Mouse (Mus musculus) activated CD4-positive, CD25-positive, alpha-beta regulatory T cell, adult 4 months (primary cell): ENCODE measurements around the gene Actrt2. TPM values are rescaled to one million over a fixed set of nuclear protein-coding genes. Genes with fewer than 3 reads are reported as not detected.

ENCODE experiments used
- ATAC-seq: one replicate; pipeline ENCODE4 v1.8.0; 2017
- polyA plus RNA-seq, 2 experiments: library from polyadenylated mRNA; unstranded; fragments of 100-300 nt; shearing (Covaris generic); gene quantifications; one replicate each; pipeline ENCODE4 v1.2.1; 2017

The Actrt2 gene
- polyA plus RNA-seq = not detected

DNA sequence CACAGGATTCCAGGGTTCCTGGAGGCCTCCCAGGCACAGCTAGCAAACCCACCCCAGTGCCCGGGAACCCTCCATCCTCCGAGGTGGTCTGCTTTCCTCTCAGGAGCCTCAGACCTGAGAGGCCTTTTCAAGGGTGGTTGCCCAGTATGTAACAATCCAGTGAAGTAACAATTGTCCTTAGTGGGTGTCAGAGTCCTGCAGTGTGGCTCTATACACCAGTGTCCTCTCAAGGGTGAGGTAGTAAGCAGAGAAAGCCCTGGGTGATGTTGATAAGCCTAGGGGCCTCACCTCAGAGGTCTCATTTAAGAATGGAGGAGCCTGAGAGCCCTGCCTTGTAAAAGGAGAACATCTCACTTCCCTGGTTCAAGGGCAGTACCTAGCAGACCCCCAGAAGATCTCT lies at the start of gene Actrt2:
Actrt2 (minus strand) TSS at position 101 of the 400 bp plus-strand sequence.
- ATAC-seq = no peak

DNA sequence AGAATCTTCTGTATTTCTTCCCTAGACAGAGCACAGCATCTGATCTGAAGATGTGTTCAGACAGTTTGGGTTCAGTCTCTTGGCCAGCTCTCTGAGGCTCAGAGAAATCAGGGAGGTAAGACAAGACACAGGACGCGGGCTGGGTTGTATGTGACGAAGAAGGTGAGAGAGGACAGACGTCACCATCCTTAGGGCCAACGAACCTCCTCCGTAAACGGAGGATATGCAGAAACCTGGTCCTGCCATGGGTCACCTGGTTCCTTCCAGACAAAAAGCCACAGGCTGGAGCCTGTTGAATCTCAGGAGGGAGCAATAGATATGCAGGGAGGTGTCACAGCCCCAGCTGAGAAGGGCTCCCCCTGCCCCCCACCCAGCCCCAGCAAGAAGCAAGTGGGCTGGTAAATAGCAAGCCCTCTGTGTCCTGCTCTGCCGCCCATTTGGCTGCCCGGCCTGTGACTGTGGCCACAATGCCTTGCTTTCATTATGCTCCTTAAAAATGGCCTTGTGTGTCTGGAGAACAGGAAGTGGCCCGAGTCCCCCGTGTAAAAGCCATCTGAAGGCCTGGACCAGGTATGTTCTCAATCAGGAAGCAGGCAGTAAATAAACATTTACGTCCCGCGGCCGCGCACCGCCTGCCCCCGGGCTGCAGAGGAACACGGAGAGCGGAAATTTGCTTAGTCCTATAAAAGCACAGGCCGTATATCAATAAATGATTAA lies 41.9 kb upstream of the Actrt2 start:
- no peak for ATAC-seq

DNA sequence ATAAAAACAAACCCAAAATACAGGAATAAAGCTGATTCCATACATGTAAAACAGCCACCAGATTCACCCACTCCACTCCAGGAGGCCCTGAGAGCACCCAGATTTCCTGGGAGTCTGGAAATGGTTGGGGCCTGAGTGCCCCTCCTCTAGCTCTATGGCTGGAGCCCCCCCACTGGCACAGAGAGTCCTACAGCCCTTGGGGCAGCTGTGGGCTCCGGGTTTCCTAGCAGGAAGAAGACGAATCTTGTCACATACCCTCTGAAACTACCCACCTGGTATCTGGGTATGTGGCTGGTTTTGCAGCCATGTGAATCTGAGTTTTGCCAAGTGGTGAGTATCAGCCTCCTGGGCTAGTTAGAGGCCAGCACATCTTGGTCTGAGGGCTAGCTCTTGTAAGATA lies 41.1 kb upstream of the Actrt2 start:
- no peak for ATAC-seq

DNA sequence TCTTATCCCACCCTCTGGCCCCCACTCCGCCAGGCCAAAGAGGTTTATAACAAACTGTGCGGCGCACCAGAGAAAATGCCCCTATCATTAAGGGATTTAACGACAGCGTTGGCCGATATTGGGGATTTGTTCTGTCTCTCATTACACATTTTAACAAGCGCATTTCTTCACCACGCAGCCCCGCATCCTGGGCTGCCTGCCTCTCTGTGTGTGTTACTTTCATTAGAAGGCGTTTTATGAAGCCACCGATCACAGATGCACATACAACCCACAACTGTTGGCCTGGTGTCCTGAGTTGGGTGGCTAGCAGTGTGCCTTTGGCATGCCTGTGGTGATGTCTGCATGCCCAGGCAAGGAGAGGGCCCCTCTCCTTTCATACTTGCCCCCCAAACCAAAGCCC lies 40.6 kb upstream of the Actrt2 start:
- no peak for ATAC-seq

DNA sequence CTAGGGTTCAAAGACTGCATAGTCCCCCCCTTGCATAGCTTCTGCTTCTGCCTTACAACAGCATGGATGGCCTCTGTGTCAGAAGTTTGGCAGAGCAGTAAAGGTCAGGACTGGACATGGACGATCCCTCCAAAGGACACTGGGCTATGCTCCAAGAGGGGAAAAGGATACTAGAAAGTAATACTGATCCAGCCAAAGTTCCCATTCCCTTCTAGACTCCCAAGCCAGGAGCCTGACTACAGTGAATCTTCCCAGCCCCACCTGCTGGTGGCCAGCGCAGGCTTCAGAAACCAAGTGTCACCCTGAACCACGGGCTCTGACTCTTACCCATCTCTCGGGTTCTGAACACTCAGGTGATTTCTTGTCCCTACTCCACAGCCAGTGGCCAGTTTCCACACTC lies 39.9 kb upstream of the Actrt2 start:
- ATAC-seq = no peak

DNA sequence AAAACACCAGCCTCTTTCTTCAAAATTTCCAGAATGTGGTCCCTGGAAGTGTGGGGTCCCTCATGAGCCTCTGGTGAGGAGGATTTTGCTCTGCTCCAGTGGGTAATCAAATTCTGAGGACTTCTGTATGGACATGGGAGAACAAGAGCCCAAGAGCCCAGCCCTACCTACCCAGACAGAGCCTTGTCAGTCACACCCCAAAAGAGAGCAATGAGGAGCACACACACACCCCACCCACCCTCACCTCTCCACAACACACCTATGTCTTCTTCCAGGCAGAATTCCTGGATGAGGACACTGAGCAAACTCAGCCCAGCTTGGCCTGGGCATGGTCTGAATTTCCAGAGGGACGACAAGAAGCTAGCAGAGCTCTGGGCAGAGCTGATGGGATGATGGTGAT lies 38.8 kb upstream of the Actrt2 start:
- ATAC-seq = no peak

DNA sequence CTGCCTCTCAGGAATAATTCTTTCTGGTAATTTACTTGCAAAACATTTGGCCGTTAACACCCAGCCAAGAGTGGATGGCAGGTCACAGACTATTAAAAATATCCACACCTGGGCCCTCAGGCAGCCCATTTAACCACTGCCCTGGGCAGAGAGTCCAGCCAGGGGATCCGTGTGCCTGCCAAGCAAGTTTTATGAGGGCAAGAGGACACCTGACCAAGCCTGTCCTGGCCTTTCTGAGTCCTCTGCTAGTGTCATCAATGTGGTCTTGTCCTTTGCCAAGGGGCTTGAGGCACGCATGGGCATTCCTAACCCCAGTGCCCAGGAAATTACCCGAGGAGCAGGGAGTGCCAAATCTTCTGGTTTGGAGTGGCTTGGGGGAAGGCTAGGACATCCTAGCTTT lies 38.0 kb upstream of the Actrt2 start:
- no peak for ATAC-seq

DNA sequence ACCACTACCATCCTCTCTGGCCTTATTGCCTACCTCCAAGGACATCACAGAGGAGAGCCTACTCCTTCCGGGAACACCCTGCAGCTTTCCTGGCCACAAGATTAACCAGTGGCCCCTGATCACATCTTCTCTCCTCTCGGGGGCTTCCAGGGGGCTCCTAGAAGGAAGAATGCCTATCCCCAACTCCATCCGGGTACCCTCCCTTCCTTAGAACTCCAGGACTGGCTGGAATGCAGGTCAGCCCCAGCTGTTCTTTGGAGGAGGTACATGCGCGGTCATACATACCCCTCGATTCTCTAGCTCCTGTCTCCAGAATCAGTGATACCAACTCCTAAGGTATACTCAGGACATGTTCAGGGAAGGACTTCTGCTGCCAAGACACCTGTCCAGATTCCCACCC lies 37.4 kb upstream of the Actrt2 start:
- no peak for ATAC-seq

DNA sequence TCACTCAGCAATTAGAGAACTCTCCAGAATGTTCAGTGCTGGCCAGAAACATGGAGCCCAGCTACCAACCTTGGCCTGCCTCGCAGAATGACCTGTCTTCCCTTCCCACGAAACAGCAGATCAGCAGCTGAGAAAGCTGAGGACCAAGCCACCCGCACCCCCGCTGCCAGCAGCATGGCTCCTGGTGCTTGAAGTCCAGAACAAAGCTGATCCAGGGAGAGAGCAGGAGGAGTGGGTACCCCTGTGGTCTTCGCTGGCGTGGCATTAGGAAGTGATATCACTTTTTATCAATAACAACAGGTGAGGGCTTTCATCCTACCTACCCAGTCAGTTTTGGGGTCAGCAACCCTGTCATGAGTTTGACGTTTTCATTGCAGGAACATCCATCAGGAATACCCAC lies 36.9 kb upstream of the Actrt2 start:
- ATAC-seq = no peak

DNA sequence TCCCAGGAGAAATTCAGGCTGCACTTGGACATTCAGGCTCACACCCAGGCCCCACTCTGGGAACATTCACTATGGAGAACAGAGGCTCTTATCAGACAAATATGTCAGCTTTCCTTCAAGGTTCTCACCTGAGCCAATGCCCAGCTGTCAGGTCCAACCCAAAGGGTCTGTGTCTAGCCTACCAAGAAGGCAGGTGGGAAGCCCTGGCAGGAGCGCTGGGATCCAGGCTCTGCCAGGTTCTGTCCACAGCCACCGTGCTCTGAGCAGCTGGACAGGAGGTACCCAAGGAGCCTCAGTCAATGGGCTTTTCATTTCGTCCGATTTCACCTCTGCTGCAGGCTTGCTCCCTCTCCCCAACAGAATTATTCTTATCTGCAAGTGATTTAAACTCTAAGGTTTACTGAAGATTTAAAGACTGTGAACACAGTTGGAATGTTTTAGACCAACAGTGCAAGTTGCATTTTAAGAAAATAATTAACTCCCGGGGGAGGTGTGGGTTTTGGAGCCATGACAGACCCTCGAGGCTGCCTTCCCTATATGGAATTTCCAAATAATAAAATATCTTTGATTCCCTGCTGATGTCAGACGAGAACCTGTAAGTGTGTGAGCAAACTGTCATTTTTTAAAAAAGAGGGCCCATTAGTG lies 35.9 kb upstream of the Actrt2 start:
- no peak for ATAC-seq

DNA sequence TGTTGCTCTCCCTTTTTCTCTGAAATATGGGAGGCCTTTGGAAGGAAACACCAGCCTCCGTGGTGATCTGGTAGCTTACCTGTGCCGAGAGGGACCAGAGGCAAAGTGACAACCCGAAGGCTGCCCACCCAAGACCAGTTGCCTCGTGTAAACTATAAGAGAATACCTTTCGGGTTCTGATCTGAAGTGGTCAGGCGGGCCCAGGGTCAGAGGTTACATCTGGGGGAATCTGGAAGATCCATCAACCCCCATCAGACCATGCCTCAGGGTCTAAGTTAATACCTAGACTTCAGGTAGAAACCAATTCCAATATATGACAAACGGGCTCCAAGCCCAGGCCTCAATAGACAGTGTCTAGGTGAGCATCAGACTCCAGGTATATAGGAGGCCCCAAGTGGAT lies 35.3 kb upstream of the Actrt2 start:
- ATAC-seq = no peak

DNA sequence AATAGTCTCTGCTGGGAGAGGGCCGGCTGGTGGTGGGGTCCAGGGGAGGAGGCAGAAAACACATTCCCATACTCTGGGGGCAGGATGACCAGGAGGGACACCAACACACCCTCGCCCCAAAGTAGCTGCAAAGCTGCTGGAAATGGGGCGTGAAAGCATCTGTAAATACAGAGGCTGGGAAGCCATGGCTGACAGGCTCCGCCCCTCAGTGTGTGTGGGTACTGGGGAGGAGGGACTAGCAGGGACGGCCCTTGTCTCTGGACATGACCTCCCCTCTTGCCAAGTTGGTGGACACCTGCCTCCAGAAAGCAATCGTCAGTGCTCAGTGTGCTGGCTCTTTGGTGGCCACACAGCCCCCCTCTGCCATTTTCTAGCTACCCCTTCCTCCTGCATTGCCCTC lies 34.5 kb upstream of the Actrt2 start:
- no peak for ATAC-seq

DNA sequence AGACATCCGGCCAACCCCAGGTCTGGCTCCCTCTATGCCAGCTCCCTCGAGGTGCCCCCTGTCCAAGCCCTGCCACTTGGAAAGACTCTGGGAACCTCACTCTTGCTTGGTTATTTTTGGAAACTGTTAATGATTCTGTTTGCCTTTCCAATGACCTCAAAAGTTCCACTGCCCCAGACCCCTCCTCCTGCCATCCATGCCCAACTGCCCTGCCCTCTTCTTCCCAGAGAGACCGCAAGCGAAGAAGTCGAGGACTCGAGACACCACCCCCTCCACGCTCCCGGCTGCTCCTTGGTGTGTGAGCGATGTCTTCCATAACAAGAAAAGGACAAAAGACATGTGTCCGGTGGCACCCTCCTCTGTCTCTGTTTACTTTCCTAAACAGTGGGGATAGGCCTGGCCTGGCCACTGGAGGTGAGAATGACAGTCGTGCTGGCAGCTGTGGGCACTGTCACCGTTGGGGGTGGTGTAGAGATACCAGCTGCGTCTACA lies 33.3 kb upstream of the Actrt2 start:
- ATAC-seq = no peak

DNA sequence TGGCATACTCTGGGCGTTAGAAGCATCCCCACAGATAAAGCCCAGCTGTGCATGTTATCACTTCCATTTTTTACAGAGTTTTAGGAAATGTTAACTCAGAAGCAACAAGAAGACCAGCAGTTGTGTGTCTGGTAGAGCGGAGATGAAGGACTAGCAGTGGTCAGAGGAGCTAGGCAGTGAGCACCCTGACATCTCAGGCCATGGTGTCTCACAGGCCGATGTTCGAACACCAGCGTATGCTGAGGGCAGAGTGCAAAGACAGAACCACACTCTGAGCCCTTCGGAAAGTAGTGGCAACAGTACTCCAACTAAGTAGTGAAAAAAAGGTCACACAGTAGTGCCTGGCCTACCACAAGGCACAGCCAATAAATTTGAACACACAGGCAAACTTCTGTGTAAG lies 32.8 kb upstream of the Actrt2 start:
- no peak for ATAC-seq

DNA sequence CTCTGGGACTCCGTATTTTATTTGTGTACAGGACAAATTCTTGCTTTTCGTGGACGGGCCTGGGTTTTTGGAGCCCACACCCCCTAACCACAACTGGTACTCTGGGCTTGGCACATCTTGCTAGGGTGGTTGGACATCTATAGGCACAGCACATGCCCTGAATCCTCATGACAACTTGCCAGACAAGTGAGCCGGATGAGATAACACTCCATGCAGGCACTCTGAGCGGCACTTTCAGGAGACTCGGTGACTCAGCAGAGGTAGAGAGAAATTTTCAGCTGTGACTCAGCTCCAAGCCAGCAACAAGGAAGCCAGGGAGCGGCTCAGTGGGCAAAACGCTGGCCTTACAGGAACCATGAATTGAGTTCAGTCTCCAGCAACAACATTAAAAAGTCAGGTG lies 31.6 kb upstream of the Actrt2 start:
- no peak for ATAC-seq

DNA sequence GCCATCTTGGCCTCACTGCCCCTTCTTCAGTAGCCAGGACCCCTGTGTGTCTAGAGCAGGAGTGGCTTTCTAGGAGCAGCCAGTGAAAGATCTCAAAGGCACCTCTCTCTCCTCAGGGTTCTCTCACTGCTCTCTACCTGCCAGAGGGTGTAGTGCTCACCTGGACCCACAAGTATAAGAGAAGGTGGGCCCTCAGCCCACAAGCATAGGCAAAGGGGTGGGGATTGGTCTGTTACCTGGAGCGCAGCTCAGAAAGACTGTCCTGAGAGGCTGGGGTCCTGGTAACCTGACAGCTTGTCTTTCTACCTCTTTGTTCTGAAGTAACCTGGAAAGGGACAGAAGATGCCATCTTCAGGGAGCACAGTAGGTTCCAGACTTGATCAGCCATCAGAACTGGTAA lies 31.0 kb upstream of the Actrt2 start:
- ATAC-seq = no peak

DNA sequence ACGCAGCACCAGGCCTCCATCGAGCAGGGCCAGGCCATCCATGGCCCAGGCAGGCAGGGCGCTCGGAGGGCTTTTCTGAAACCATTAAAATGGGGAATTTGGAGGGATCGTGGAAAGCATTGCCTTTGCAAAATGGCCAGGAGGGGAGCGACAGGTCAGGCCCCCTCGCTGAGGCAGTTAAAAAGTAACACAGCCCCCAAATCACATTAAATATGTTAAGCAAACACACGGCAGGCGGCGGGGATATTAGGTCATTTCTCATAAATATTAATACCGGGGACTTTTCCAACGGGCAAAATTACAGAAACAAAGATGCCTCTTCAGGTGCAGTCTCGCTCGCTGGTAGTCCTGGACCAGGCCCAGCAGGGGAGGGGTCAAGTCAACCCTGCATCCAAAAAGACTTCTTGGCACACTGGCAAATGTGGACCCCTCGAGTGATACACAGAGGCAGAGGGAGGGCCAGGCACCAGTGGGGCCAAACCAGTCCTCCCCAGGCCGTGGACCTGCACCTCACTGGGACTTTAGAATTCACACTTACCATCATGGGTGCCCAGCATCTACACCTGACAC lies 30.4 kb upstream of the Actrt2 start:
- ATAC-seq = no peak

DNA sequence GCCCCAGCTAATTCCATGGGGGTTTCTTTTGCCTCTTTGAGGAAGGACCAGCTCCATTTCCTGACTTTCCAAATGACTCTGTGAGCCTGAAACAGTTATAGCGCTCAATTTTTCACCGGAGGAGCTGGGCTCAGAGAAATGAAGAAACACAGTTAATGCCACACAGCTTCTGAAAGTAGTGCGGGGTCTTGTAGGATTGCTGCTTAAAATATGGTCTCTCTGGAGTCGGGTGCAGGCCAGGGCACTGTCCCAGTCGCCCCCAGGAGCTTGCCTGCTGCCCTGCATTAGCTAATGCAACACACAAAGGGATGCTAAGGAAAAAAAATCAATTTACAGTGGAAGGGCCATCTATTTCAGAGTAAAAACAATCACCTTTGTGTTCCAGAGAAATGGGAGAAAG lies 29.8 kb upstream of the Actrt2 start:
- no peak for ATAC-seq

DNA sequence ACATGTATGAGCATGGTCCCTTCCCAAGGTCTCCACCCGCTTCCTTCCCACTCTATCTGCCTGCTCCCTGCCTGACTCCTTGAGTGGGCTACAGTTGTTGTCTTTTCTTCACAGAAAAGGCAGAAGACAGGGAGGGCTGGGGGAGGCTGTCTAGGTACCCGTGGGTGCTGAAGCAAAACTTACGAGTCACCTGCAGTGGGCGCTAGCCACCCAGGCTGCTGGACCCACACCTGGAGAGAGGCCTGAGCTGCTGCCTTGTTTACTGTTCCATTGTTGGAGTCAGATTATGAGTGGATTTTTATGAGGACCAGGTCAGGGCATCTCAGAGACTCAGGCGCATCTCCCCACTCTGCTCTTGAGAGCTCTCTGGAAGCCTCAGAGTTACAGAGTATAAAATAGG lies 28.9 kb upstream of the Actrt2 start:
- ATAC-seq = no peak

DNA sequence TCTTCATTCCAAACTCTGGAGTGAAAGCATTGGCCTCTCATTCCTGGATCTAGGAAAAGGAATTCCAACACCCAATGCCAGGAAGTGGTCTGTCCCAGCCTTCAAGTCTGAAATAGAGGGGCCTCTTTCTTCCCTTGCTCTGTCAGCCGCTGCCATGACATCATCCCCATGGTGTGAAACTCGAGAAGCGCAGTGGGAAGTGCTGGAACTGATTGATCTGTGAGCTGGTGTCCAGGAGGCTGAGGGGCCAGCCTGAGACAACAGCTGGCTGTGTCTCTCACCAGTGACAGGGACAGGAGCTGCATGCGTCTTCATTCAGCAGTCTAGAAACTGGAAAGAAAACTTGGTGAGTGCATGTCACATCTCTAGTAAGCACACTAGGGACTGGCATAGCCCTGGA lies 28.5 kb upstream of the Actrt2 start:
- ATAC-seq = no peak

DNA sequence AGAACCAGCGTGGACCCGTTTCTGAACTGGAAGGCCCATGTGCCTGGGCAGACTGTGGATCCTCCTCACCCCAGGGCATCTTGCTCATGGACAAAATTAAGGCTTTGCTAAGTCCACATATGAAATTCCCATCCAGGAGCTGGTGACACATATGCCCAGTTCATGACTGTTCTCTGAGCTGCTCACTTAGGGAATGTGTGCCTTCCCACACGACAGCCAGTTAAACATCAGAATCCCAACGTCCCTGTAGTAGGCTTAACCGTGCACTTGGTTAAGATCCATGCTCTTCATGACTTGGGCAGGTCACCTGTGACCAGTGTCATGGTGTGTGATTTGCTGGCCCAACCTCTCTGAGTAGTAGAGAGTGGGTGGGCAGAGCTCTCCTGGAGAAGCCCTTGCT lies 26.7 kb upstream of the Actrt2 start:
- ATAC-seq = no peak

DNA sequence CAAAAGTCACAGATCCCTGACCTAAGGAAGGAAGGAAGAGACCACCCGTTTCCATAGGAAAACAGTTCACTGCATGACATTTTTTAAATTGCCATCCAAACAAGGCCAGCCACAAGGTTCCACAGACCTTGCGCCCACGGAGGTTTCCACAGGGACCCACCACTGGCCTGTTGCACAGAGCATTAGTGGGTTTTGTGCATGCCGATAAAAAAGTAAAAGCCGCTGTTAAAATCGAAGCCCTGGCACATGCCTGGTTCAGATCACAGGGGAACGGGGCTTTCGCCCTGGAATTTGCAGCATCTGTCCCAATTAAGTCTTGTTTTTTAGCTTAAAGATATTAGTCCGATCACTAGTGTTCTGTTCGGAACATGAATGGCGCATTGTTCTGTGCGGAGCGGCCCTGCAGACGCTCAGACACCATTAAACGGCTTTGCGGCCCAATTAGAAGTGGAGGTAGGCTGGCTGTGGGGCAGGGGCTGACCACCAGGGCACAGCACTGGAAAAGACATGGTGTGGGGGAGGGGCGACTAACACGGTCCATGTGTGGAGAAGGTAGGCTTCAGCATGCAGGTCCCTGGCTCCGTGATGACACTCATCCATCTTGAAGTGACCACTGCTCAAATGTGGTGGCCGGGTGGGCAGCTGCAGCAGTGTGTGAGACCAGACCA lies 25.8 kb upstream of the Actrt2 start:
- no peak for ATAC-seq

DNA sequence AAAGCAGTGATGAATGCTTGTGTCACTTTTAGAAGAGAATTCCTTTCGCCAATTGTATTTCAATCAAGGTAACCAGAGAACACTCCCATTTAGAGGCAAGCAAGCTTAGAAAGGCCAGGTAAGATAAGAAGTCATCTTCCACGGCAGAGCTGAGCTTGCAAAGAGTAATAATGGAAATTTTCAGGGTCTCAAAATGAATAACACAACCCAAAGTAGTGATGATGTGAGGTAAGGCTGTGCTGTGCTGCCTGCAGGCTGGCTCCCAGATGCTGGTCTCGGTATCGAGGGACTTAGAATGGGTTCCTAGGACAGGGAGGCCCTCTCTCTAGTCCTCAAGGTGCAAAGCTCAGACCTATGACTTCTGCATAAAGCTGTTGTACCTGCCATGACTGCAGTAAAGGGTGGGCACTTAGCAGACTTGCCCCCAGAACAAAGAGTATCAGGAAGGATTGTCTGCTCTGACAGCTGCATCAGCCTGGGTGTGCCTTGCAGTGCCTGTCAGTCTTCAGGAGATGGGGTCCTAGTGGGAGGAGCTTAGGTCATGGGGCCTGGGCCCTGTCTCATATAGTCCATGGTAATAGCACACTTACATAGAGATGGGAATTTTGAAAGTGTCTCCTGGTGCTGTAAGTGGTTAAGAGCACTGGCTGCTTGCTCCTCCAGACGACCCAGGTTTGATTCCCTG lies 15.5 kb upstream of the Actrt2 start:
- ATAC-seq = no peak
